Comparison of ENCODE assay signal across 12 mouse cellular contexts in genomic region chr12:4006079-4006478, GRCm38 (mm10). TPM values are rescaled to one million over a fixed set of nuclear protein-coding genes. Genes with fewer than 3 reads are reported as not detected.
DNase-seq lines count a peak whose midpoint lies in the region; ATAC-seq and TF ChIP-seq lines count a peak whose summit lies in the region.
"Had no signal": no experiment of that assay in that cellular context is flagged by ENCODE, and none has a peak within 500 bp of the region (broad histone marks: within the 10 kb centered on the region; RNA-seq: fewer than 3 reads in every experiment).

No protein-coding gene starts in this region.

- 70% methylated on average over 7 of the region's 7 CpGs for WGBS in heart, adult 2 months
- 64% methylated on average over 7 of the region's 7 CpGs for WGBS in heart, embryonic 13.5 days

- no peak for TF ChIP-seq POLR2A in heart, adult 2 months (IDR thresholded peaks at IDR 0.05; ENCODE audit: insufficient read depth, low read depth, low read length)

- H3K4me2 ChIP-seq in heart, embryonic 13.5 days: no peak overlapping the region
- H3K4me2 ChIP-seq: limb, embryonic 15.5 days had no signal

- H3K79me2 ChIP-seq in heart, adult 2 months (replicated peaks; ENCODE audit: control insufficient read depth, insufficient read depth, low read length): no peaks in the 10 kb centered on the region

- H3K9me3 ChIP-seq in heart, embryonic 13.5 days: no peaks in the 10 kb centered on the region
- H3K9me3 ChIP-seq: limb, embryonic 15.5 days; megakaryocyte, embryonic 14.5 days had no signal

- peaks cover 7% of the 10 kb centered on the region; the same call in 1 of the 2 replicates for H3K36me3 ChIP-seq in heart, adult 2 months (ENCODE audit: control insufficient read depth, insufficient read depth, low read length)
- H3K36me3 ChIP-seq in heart, embryonic 13.5 days: no peaks in the 10 kb centered on the region
- H3K36me3 ChIP-seq: limb, embryonic 15.5 days had no signal

- H3K9ac ChIP-seq in heart, adult 2 months (ENCODE audit: low read depth, low read length): no peak overlapping the region
- H3K9ac ChIP-seq in heart, embryonic 13.5 days: no peak overlapping the region
- H3K9ac ChIP-seq: limb, embryonic 15.5 days had no signal

- ATAC-seq in heart, embryonic 13.5 days (ENCODE audit: extremely low read depth, insufficient number of reproducible peaks, low FRiP score, low TSS enrichment): no peak

- no peak for TF ChIP-seq EP300 in heart, adult 2 months (IDR thresholded peaks at IDR 0.05; ENCODE audit: insufficient read depth, low read depth, low read length)

- peak in 1 of 2 experiments; percentile 52 for DNase-seq in heart, adult 2 months
- no peak for DNase-seq in heart, postnatal 25 days (ENCODE audit: low spot score)
- peak; percentile 51 for DNase-seq in right cerebral cortex, adult 18-20 months
- DNase-seq in right cerebral cortex, postnatal 4 days: no peak
- DNase-seq in thymus, postnatal 0 days (ENCODE audit: low spot score): no peak
- no peak for DNase-seq in frontal cortex, postnatal 25 days (ENCODE audit: low spot score in 2 of 2)
- no peak for DNase-seq in frontal cortex, postnatal 36 days (ENCODE audit: low spot score in 2 of 2)
- DNase-seq: kidney, adult 8-10 months; thymus, adult 18-20 months had no signal

- no peak for TF ChIP-seq CTCF in heart, adult 2 months (IDR thresholded peaks at IDR 0.05)

- intact Hi-C loops in heart, adult 2 months (cut with DNase I): loop anchor here (2.0 kb wide), 2 partner anchors 15 to 33 kb away; partner anchors contain the start of gene Efr3b
- intact Hi-C loops in heart, postnatal 25 days (cut with DNase I): no loop called here

- peak overlapping the region; percentile 84 for H3K27ac ChIP-seq in heart, adult 2 months
- H3K27ac ChIP-seq in heart, embryonic 13.5 days (replicated peaks): peak overlapping the region; percentile 60
- H3K27ac ChIP-seq: limb, embryonic 15.5 days had no signal

- H3K27me3 ChIP-seq in heart, adult 2 months (ENCODE audit: control insufficient read depth, insufficient read depth, low read length): no peaks in the 10 kb centered on the region
- no peaks in the 10 kb centered on the region for H3K27me3 ChIP-seq in heart, embryonic 13.5 days (replicated peaks)
- H3K27me3 ChIP-seq: limb, embryonic 15.5 days had no signal

- peaks cover 21% of the 10 kb centered on the region for H3K4me1 ChIP-seq in heart, adult 2 months (ENCODE audit: control insufficient read depth, insufficient read depth, low read length)
- peaks cover 53% of the 10 kb centered on the region for H3K4me1 ChIP-seq in heart, embryonic 13.5 days
- H3K4me1 ChIP-seq: megakaryocyte, embryonic 14.5 days had no signal

- no peak overlapping the region for H3K4me3 ChIP-seq in heart, adult 2 months
- no peak overlapping the region for H3K4me3 ChIP-seq in heart, embryonic 13.5 days
- H3K4me3 ChIP-seq: limb, embryonic 15.5 days; megakaryocyte, embryonic 14.5 days had no signal

RNA-seq across cellular contexts. Expression of gene Efr3b, which starts 32.6 kb away (rescaled TPM):
- 1 to 10 TPM; 5.3 to 6.4 TPM for total RNA-seq in heart, adult 2 months (2021)
- 9.9 and 11.1 TPM in 2 replicates for polyA plus RNA-seq in heart, adult 2 months (2012; rRNA removed)
- 1 to 10 TPM; 7.3 to 7.9 TPM for total RNA-seq in heart, postnatal 25 days (2021)
- 5.9 and 6.2 TPM in 2 replicates for polyA plus RNA-seq in heart, embryonic 13.5 days (2015; fragmentation: Nextera tagmentation; extraction: Ambion mirVana)
- 0.65 and 0.77 TPM in 2 replicates for polyA plus RNA-seq in thymus, postnatal 0 days (2015; fragmentation: Nextera tagmentation; extraction: Ambion mirVana)

RNA-seq across cellular contexts. Expression of gene Pomc, which starts 51.3 kb away (rescaled TPM):
- total RNA-seq in heart, adult 2 months (2021): under 1 TPM; 0.36 to 0.50 TPM
- 0.37 TPM in 1 of 2 replicates, not detected in the other for polyA plus RNA-seq in heart, adult 2 months (2012; rRNA removed)
- total RNA-seq in heart, postnatal 25 days (2021): under 1 TPM in 1 of 2 experiments, not detected in 1; 0.26 TPM
- polyA plus RNA-seq in heart, embryonic 13.5 days (2015; fragmentation: Nextera tagmentation; extraction: Ambion mirVana): 1.4 and 1.6 TPM in 2 replicates
- polyA plus RNA-seq in thymus, postnatal 0 days (2015; fragmentation: Nextera tagmentation; extraction: Ambion mirVana): 8.4 and 9.1 TPM in 2 replicates
